Mouse (Mus musculus) bone marrow macrophage, adult 2 months (primary cell): ENCODE measurements around the gene Pcca.

Source experiments
- CTCF ChIP-seq: IDR thresholded peaks from 2 replicates; pipeline ENCODE4 v1.5.1; 2012; ENCODE audit warnings: low read depth, mild to moderate bottlenecking, low read length, moderate library complexity
- POLR2A ChIP-seq: IDR thresholded peaks from 2 replicates; pipeline ENCODE4 v1.6.1; 2012; ENCODE audit warnings: mild to moderate bottlenecking, low read depth, low read length, borderline replicate concordance

DNA sequence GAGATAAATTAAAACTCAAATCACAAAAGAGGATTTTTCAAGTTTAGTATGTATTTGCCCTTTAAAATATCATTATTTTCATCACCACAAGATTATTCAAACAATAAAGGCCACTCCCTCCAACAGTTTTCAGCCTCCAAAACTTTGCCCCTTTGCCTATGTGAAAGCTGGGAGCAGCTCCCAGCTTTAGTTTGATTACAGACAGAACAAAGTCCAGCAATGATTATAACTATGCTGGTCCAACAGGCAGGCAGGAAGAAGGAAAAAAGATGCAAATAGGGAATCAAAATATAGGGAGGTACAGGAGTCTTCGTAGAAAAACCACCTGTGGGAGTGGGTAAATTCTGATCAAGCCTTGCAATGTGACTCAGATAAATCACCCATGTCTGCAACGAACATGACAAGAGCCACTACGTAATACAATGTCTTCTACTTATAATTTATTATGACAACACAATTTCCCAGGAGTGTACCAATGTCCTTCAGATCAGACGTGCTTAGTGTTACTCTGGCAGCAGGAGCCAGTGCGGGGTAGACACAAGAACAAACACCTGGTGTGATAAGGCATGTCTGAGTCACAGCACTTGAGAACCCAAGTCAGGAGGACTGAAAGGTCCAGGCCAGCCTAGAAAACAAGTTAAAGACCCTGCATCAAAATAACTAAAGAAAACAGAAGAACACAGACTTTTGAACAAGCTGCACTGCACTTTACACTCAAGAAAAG lies 375.4 kb downstream of the Pcca start:
- TF ChIP-seq POLR2A (no peak), CTCF (no peak)
